Mouse (Mus musculus) hindbrain, embryonic 10.5 days (tissue): ENCODE results near the gene Wdr89. TPM values are rescaled to one million over a fixed set of nuclear protein-coding genes. Genes with fewer than 3 reads are reported as not detected.

Source experiments
- DNase-seq: peaks from one replicate; pipeline ENCODE4 v3.0.0-alpha.2; 2017; ENCODE audit warnings: low spot score
- H3K27ac ChIP-seq: fragments of 300-500 bp; sonication (generic); 2 replicates; pipeline ENCODE4 v1.5.1; 2016; ENCODE audit warnings: mild to moderate bottlenecking, moderate library complexity
- H3K27me3 ChIP-seq: fragments of 300-500 bp; sonication (generic); 2 replicates; pipeline ENCODE4 v1.6.1; 2016; ENCODE audit warnings: mild to moderate bottlenecking; ENCODE audit not compliant: poor library complexity, insufficient read depth, severe bottlenecking
- H3K36me3 ChIP-seq: fragments of 300-500 bp; sonication (generic); 2 replicates; pipeline ENCODE4 v1.6.1; 2016; ENCODE audit warnings: mild to moderate bottlenecking, moderate library complexity
- H3K4me1 ChIP-seq: fragments of 300-500 bp; sonication (generic); replicated peaks from 2 replicates; pipeline ENCODE4 v1.6.1; 2016; ENCODE audit warnings: mild to moderate bottlenecking
- H3K4me3 ChIP-seq: fragments of 300-500 bp; sonication (generic); 2 replicates; pipeline ENCODE4 v1.5.1; 2016; ENCODE audit warnings: mild to moderate bottlenecking, moderate library complexity
- H3K9me3 ChIP-seq: fragments of 300-500 bp; sonication (generic); 2 replicates; pipeline ENCODE4 v1.6.1; 2016; ENCODE audit warnings: mild to moderate bottlenecking, moderate library complexity
- WGBS: fragments of 180-500 bp; shearing (Covaris S2); methylation state at CpG from one replicate; pipeline ENCODE4 v1.1.7; 2016; 5-methylcytosine and 5-hydroxymethylcytosine counted together
- polyA plus RNA-seq: library from polyadenylated mRNA; unstranded; fragments of >200 nt; fragmentation: Nextera tagmentation; extraction: Ambion mirVana; gene quantifications from 2 replicates; pipeline ENCODE4 v1.2.1, GENCODE M21; 2016

The Wdr89 gene
- polyA plus RNA-seq, 1 experiment from 2014 or later = 9.8 TPM

DNA sequence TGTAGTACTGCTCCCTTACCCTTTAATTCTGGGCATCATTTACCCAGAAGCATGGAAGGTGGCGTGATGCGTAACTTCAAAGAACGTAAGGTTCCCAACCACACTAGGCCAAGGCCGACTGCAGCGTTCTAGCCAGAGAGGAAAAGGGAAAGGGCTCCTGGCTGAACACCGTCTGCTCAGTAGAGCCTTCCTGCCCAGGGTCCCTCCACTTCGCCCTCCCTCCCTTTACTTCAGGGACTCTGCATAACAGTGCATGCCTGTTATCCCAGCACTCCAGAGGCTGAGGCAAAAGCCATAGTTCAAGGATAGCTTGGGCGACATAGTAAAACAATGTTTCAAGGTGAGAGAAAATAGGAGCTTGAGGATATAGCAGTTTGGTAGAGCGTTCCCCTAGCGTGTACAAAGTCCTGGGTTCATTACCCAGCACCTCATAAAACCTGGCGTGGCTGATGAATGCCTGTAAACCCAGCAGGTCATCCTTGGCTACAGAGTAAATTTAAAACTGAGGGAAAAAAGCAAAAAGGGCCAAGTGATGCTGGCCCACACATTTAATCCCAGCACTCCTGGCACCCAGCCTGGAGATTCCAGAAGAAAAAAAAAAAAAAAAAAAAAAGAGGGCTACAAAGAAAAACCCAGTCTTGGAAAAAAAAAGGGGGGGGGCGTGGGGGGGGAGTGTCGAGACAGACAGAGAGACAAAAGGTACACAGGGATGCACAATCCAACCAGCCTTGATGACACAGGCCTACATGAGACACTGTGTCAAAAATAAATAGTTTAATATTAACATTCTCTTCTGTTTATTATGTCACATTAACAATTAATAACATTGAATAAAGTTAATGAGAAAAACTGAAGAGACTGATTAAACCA lies 5.5 kb downstream of the Wdr89 start:
- Histone ChIP-seq H3K4me3 (no peak overlapping the region), H3K27ac (no peak overlapping the region), H3K9me3 (no peaks in the 10 kb centered on the region), H3K36me3 (no peaks in the 10 kb centered on the region), H3K4me1 (peaks cover 10% of the 10 kb centered on the region), H3K27me3 (no peaks in the 10 kb centered on the region)
- no peak for DNase-seq
- 49% methylated on average over 13 of the region's 13 CpGs for WGBS

DNA sequence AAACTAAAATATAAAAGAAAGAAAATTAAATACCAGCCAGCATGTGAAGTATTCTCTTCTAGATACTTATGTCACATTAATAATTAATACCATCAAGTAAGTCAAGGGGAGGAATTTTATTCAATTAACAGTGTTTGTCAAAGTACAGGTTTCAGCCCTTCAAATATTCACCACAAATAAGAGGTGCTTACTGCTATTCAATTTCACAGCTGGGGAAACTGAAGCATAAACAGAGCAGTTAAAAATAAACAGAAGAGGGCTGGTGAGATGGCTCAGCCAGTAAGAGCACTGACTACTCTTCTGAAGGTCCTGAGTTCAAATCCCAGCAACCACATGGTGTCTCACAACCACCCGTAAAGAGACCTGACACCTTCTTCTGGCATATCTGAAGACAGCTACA lies 7.0 kb downstream of the Wdr89 start:
- no peak overlapping the region for H3K27ac ChIP-seq
- H3K27me3 ChIP-seq = no peaks in the 10 kb centered on the region
- H3K4me1 ChIP-seq = no peaks in the 10 kb centered on the region
- H3K9me3 ChIP-seq = no peaks in the 10 kb centered on the region
- H3K36me3 ChIP-seq = no peaks in the 10 kb centered on the region
- WGBS = 96% methylated on average over 1 of the region's 1 CpGs
- no peak for DNase-seq
- H3K4me3 ChIP-seq = no peak overlapping the region

DNA sequence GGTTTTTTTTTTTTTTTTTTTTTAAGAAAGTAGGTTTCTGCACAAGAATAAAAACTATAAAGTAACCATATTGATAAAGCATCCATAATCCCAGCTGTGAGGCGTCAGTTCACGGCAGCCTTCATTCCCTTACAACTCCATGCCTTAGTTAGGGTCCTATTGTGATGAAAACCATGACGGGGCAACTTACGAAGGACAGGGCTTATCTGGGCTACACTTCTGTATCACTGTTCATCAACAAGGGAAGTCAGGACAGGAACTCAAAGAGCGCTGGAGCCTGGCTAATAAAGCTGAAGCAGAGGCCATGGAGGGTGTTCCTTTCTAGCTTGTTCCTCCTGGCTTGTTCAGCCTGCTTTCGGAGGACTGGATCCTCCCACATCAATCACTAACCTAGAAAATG lies 10.9 kb downstream of the Wdr89 start:
- 84% methylated on average over 6 of the region's 6 CpGs for WGBS
- Histone ChIP-seq H3K4me3 (no peak overlapping the region), H3K4me1 (no peaks in the 10 kb centered on the region), H3K9me3 (no peaks in the 10 kb centered on the region), H3K36me3 (no peaks in the 10 kb centered on the region), H3K27me3 (no peaks in the 10 kb centered on the region), H3K27ac (no peak overlapping the region)
- DNase-seq = no peak

DNA sequence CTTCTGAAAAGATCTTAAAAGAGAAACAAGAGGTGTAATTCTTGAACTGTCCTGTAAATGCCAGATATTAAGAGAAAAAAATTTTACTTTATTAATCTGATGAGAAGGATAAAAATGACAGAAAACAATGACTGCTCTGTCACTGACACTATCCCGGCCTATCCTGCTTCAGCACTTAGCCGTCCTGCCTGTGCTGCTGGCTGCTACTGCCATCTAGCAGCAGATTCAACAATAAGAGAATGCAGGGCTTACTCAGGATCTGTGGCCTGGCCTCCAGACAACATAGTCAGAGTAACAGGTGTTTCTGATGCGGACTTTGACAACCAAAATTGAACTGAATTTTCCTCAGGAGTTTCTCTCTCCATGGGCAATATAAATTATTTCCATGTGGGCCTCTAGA lies 12.8 kb downstream of the Wdr89 start:
- Histone ChIP-seq H3K9me3 (no peaks in the 10 kb centered on the region), H3K27ac (no peak overlapping the region), H3K4me3 (no peak overlapping the region), H3K4me1 (no peaks in the 10 kb centered on the region), H3K27me3 (no peaks in the 10 kb centered on the region), H3K36me3 (no peaks in the 10 kb centered on the region)
- no peak for DNase-seq
- 61% methylated on average over 3 of the region's 3 CpGs for WGBS

DNA sequence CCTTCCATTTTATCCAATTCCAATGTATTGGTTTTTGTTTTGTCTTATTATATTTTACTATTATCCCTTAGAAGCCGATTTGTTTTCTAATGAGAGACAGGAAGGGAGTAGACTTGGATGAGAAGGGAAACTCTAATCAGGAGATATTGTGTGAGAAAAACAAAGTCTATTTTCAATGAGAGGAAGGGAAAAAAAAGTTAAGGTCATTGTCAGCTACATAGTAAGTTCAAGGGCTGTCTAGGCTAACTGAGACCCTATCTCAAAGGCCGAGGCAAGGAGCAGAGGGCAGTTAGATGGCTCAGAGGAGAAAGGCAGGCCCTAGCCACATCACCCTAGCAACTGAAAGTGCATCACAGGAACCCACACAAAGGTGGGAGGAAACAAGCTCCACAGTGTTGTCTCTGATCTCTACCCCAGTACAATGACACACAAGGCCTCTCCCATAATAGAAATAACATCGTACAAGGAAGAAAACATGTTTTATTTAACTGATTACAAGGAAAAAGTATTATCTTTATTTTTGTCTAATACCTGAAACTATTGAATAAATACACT lies 15.0 kb downstream of the Wdr89 start:
- no peak for DNase-seq
- Histone ChIP-seq H3K36me3 (0 out of 2 replicates have a peak, but pooled peaks cover 7% of the 10 kb centered on the region), H3K4me3 (no peak overlapping the region), H3K9me3 (no peaks in the 10 kb centered on the region), H3K27me3 (no peaks in the 10 kb centered on the region), H3K27ac (no peak overlapping the region), H3K4me1 (peaks cover 4% of the 10 kb centered on the region; the same call in 1 of the 2 replicates)
- 79% methylated on average over 3 of the region's 3 CpGs for WGBS

DNA sequence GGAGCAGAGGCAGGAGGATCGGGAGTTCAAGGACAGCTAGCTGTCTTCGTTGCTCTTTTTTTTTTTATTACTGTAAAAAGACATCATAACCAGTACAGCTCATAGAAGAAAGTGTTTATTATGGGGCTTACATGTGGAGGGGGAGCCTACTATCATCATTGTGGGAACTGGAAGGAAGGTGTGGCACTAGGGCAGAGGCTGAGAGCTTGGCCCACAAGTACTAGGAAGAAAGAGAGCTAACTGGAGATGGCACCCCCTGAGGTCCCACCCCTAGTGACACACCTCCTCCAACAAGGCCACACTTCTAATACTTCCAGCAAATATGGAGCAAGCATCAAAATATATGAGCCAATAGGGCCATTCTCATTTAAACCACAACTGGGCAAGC lies 19.6 kb downstream of the Wdr89 start:
- no peaks in the 10 kb centered on the region for H3K9me3 ChIP-seq
- no peak overlapping the region for H3K27ac ChIP-seq
- 0 out of 2 replicates have a peak, but pooled peaks cover 7% of the 10 kb centered on the region for H3K36me3 ChIP-seq
- WGBS = 85% methylated on average over 2 of the region's 2 CpGs
- no peak for DNase-seq
- no peaks in the 10 kb centered on the region for H3K27me3 ChIP-seq
- H3K4me3 ChIP-seq = no peak overlapping the region
- peaks cover 10% of the 10 kb centered on the region; the same call in 1 of the 2 replicates for H3K4me1 ChIP-seq

DNA sequence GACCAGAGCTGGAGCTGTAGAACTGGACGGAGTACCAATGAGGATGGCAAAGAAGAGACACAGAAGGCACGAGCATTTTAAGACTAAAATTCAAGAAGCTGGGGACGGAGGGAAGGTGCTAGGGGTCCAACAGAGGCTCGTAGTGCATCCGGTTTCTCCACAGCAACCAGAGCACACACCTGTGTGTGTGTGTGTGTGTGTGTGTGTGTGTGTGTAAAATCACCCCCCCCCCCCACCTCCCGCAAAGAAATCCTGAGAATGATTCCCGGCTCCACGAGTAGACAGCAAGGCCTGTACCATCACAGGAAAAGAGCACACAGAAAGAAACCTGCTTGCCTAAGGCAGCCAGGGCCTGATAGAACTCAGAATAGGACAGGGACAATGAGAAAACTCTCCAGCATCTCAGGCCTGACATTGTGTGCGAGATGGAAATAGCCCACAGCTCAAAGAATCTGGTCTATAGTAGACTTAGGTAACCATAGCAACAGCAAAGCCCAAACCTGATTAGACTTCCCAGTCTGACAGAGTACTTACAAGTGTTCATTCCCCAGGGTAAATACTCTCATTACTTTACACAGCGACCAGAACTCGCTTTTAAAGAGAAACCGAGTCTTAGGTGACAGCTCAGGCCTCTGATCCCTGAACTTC lies 20.2 kb downstream of the Wdr89 start:
- DNase-seq = no peak
- H3K4me3 ChIP-seq = no peak overlapping the region
- 78% methylated on average over 12 of the region's 12 CpGs for WGBS
- H3K27me3 ChIP-seq = no peaks in the 10 kb centered on the region
- H3K9me3 ChIP-seq = no peaks in the 10 kb centered on the region
- no peak overlapping the region for H3K27ac ChIP-seq
- H3K36me3 ChIP-seq = 0 out of 2 replicates have a peak, but pooled peaks cover 7% of the 10 kb centered on the region
- peaks cover 10% of the 10 kb centered on the region; the same call in 1 of the 2 replicates for H3K4me1 ChIP-seq

DNA sequence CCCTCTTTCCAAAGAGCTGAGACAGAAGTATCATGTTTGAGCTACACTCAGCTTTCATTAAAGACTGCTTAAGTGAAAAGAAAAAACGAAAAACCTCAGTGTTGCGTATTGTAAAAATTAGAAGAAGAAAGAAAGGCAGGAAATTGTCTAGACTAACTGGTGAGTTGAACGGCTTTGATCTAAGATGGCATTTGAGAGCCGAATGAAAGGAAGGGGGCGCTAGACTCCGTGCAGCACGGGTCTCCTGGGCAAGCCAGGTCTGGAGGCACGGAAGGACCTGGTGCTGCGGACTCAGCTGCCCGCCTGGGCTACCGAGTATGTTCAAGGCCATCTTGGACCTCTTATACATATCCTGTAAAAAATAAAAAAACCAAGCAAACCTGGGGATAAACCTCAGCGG lies 21.1 kb downstream of the Wdr89 start:
- Histone ChIP-seq H3K27ac (no peak overlapping the region), H3K4me1 (peaks cover 10% of the 10 kb centered on the region; the same call in 1 of the 2 replicates), H3K27me3 (no peaks in the 10 kb centered on the region), H3K9me3 (no peaks in the 10 kb centered on the region), H3K4me3 (no peak overlapping the region), H3K36me3 (0 out of 2 replicates have a peak, but pooled peaks cover 7% of the 10 kb centered on the region)
- DNase-seq = no peak
- 51% methylated on average over 12 of the region's 12 CpGs for WGBS

DNA sequence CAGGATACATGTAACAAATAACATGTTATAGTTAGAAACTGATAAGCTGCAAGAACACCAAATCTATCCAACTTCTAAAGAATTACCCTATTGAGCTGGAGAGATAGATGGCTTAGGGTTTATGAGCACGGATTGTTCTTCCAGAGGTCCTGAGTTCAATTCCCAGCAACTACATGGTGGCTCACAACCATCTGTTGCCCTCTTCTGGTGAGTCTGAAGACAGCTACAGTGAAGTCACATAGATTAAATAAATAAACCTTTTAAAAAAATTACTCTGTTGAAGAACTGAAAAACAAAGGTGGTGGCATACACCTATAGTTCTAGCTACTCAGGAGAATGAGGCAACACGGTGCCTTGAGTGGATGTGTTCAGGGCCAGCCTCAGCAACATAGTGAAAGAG lies 21.7 kb downstream of the Wdr89 start:
- Histone ChIP-seq H3K27me3 (no peaks in the 10 kb centered on the region), H3K4me1 (peaks cover 10% of the 10 kb centered on the region; the same call in 1 of the 2 replicates), H3K27ac (no peak overlapping the region), H3K36me3 (0 out of 2 replicates have a peak, but pooled peaks cover 7% of the 10 kb centered on the region), H3K4me3 (no peak overlapping the region), H3K9me3 (no peaks in the 10 kb centered on the region)
- 90% methylated on average over 2 of the region's 2 CpGs for WGBS
- no peak for DNase-seq

DNA sequence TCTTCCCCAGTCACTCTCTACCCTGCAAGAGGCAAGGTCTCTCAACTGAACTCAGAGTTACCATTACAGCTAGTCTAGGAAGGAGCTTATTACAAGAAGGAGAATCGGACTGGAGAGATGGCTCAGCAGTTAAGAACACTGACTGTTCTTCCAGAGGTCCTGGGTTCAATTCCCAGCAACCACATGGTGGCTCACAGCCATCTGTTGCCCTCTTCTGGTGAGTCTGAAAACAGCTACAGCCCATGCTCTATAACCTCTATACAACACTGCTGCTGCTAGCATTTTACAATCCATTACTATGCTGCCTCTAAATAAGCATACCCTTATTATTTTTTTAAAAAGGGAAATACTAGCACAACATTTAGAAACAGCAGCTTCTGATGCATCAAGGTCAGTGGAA lies 23.6 kb downstream of the Wdr89 start:
- 0 out of 2 replicates have a peak, but pooled peaks cover 7% of the 10 kb centered on the region for H3K36me3 ChIP-seq
- no peak for DNase-seq
- no peaks in the 10 kb centered on the region for H3K9me3 ChIP-seq
- WGBS = 77% methylated on average over 1 of the region's 1 CpGs
- H3K27me3 ChIP-seq = no peaks in the 10 kb centered on the region
- H3K27ac ChIP-seq = no peak overlapping the region
- peaks cover 10% of the 10 kb centered on the region; the same call in 1 of the 2 replicates for H3K4me1 ChIP-seq
- H3K4me3 ChIP-seq = no peak overlapping the region

DNA sequence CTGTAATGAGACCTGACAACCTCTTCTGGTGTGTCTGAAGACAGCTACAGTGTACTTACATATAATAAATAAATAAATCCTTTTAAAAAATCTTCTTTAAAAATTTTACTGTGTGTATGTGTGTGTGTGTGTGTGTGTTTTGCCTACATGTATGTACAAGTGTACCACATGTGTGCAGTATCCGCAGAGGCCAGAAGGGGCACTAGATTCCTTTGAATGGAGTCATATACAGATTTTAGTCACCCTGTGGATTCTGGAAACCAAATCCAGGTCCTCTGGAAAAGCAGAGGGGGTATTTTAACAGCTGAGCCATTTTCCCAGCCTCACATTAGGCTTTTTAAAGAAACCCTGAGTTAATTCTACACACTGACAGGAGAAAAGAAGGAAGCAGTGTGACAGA lies 27.6 kb downstream of the Wdr89 start:
- no peak overlapping the region for H3K4me3 ChIP-seq

DNA sequence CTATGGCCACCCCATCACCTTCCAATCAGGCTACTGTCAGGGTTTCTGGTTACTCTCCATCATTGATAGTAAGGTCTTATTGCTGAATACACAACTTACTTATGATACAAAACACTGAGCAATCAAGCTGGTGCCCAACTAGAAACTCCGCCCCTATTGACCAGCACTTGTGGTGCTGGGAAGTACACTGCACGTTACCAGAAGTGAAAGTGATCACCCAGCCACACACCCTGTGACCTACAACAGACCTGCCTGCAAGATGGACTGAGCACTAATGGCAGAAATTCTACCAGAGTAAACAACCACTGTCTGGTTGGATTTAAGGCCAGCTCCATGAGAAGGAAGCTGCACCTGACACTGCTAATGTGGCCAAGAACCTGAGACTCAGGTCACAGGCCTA lies 31.0 kb downstream of the Wdr89 start:
- DNase-seq = no peak
- WGBS = 91% methylated on average over 2 of the region's 2 CpGs
- Histone ChIP-seq H3K4me3 (no peak overlapping the region), H3K9me3 (no peaks in the 10 kb centered on the region), H3K4me1 (no peaks in the 10 kb centered on the region), H3K36me3 (peaks cover under 1% of the 10 kb centered on the region; the same call in 1 of the 2 replicates), H3K27ac (no peak overlapping the region), H3K27me3 (no peaks in the 10 kb centered on the region)

More for the DNA sequence above, 27.6 kb downstream of the Wdr89 start:
- WGBS = 98% methylated on average over 1 of the region's 1 CpGs
- no peak overlapping the region for H3K27ac ChIP-seq
- DNase-seq = no peak
- H3K36me3 ChIP-seq = no peaks in the 10 kb centered on the region
- H3K4me1 ChIP-seq = no peaks in the 10 kb centered on the region
- H3K27me3 ChIP-seq = no peaks in the 10 kb centered on the region
- H3K9me3 ChIP-seq = no peaks in the 10 kb centered on the region

DNA sequence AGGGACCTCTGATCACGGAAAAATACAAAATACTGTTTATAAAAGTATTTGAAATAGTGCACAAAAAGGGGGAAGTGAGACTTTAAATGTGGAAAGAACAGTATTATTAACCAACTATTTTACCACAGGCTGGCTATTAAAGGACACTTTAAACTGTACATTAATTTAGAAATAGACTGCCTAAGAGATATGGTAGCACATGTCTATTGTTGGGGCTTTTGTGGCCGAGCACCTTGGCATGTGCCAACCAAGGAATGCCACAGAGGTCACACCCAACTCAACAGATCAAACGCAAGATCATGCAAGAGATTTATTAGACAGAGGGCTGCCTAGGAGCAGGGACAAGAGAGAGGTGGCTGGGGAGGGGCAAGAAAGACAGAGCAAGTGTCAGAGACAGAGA lies 32.2 kb downstream of the Wdr89 start:
- H3K4me1 ChIP-seq = no peaks in the 10 kb centered on the region
- 83% methylated on average over 3 of the region's 3 CpGs for WGBS
- H3K9me3 ChIP-seq = no peaks in the 10 kb centered on the region
- H3K4me3 ChIP-seq = no peak overlapping the region
- H3K27ac ChIP-seq = no peak overlapping the region
- peaks cover 13% of the 10 kb centered on the region for H3K36me3 ChIP-seq
- no peak for DNase-seq
- no peaks in the 10 kb centered on the region for H3K27me3 ChIP-seq
